Mouse (Mus musculus): ENCODE results near the gene Trmt13.
A peak's percentile ranks its signal among the peaks of the same experiment; 100 is the strongest.
"Not testable (repeated sequence)": the region's sequence is repeated elsewhere in the genome, so short reads cannot be mapped to it uniquely, and the experiment has no call there.

The Trmt13 gene

DNA sequence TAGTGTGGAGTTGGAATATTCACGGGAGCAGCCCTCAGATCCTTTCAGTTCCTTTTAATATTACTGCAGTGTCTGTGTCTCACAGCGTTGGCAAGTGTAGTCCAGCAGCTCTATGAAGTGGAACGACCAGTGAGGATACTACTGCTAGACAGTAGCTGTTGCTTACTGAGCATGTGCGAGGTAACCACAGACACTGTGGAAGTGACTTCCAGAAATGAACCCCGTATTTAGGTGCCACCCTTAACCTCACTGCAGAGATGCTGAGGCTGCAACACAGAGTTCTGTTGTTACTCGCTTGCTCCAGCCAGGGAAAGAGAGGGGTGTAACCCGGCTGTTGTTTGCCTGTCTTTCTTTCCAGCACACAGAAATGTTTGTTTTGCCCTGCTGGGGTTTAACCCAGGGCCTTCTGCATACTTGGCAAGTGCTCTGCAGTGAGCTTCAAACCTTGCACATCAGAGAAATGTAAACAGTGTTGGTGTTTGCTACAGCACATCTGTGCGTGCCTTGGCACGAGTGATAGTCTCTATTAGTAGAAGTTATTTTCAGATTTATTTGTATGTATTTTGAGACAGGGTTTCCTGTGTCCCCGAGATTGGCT lies at the start of gene Trmt13:
TSS of gene Trmt13 (minus strand) at position 293 of the 598 bp plus-strand sequence.
- no peak for DNase-seq

DNA sequence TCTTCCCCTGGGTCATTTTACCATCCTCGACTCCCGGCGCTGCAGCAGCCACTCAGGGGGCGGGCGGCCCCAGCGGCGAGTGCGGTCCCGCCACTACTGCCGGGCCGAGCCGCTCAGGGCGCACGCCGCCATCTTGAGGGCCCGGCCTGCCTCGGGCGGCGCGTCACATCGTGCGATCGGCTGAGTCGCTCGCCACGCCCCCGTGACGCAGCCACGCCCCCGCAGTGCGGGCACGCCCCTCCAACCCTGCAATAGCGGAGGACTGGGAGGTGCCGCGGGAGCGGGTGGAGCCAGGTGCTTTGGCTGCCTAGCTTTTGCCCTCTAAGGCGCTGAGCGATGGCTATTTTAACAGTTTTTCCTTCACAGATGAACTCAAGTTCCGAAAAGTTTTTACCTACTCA lies 48.1 kb upstream of the Trmt13 start, which contains the start of gene Mfsd14a:
TSS of gene Mfsd14a (minus strand) at position 215 of the 401 bp plus-strand sequence.
- DNase-seq: peak; percentile 98 to 99

DNA sequence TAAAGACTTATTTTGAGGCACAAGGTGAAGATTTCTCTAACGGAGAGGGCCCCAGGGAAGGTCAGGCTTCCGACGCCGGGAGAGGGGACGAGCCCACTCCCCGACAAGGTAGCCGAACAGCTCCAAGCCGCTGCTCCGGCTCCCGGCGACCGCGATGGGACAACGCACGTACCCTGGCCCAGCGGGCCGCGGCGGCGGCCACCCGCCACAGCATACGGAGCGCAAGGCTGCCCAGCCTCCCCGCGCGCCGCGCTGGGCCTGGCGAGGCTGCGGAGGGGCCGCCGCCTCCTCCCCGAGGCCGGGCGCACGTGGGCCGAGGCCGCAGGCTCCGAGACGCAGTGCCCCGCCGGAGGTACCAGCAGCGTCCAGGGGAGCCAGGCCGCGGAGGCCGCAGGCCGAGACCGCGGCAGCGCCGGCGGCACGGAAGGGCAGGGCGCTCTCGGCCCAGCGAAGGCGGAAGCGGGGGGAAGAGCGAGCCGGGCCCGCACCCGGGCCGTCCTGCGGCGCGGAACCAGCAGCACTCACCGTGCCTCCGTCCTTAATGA lies 47.6 kb upstream of the Trmt13 start:
- no peak for DNase-seq

DNA sequence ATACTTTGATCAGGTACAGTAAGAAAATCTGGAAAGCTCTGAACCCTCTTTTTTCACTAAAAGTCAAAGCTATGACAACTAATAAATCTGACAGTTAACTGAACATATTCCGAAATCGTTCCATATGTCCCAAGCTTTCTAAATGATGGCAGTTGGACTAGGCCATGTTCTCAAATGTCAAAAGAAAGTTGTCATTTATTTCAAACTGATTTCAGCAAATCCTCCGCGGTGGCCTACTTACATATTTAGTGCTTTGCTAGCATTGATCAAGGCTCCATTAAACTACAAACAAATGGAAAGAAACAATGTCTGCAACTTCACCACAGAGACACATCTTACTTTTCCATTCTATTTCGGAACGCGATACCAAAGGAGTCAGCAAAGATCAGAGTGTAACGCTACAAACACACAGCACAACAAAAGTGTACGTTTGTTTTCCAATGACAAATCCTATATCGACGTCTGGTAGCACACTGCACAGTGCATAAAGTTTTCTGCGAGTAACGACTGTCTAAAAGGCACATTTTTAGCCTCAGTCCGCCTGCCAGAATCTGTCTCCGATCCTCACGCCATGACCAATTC lies 47.0 kb upstream of the Trmt13 start:
- no peak for DNase-seq

DNA sequence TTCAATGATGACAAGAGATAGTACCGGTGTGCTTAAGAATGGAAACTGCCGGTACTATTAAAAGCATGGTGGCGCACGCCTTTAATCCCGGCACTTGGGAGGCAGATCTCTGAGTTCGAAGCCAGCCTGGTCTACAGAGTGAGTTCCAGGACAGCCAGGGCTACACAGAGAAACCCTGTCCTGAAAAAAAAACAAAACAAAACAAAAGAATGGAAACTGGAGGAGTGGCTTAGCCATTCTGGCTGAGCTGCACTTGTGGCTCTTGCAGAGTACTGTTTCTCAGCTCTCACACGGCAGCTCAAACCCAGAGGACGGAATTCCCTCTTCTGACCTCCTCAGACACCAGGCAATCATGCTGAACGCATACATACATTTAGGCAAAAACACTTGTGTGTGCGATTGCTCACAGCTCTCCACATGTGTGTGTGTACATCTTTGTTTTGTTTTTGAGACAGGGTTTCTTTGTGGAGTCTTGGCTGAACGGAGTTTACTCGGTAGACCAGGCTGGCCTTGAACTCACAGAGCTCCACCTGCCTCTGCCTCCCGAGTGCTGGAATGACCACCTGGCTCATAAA lies 45.6 kb upstream of the Trmt13 start:
- DNase-seq: no peak

DNA sequence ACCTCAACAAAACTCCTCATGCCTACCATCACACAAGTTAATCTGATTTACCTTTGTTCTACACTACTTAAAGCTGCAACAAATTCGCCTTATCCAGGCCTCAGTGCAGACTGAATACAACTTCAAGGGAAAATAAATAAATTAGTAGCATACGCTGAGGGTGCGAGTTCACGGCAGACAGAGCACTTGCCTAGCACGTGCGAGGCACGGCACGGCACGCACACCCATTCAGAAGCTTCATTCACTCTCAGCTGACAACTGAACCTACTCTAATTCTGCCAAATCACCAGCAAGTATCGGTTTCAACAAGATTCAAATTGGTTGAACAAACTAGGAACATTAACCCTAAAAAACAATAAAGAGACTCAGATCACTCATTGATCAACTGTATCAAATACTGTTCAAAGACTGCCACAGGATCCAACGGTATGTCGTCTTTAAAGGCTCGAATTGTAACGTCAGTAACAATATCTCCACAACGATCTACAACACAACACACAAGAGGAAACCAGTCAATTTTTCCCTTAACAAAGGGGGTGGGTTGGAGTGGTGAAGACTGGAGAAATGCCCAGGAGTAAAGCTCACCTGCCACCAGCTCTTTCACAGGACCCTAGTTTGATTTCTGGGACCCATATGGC lies 44.7 kb upstream of the Trmt13 start:
- no peak for DNase-seq

DNA sequence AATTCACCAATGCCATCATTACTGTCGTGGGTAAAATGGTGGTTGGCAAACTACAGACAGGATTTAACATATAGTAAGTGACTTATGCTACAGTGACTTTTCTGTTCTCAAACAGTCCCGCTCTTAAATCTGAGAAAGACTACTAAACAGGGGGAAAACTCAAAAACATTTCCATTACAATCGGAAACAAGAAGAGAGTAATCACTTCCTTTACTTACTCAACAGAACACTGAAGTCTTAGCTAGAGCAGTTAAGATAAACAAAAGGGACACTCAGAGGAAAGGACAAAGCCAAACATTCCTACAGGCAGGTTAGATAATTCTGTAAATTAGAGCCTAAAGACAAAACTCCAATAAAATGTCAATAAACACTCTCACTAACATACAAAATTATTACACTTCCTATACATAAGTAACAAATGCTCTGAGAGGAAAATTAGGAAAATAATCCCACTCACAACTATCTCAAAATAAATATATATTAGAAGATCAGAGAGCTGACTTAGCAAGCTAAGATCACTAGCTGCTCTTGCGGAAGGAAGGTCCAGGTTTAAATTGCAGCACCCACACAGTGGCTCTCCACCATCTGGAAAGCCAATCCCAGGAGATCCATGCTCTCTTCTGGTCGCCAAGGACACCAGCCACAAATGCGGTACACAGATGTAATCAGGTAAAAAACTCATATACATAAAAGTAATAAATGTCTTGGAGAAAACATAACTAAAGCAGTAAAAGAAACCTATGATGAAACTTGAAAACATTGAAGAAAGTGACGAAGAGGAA lies 42.0 kb upstream of the Trmt13 start:
- DNase-seq: no peak

DNA sequence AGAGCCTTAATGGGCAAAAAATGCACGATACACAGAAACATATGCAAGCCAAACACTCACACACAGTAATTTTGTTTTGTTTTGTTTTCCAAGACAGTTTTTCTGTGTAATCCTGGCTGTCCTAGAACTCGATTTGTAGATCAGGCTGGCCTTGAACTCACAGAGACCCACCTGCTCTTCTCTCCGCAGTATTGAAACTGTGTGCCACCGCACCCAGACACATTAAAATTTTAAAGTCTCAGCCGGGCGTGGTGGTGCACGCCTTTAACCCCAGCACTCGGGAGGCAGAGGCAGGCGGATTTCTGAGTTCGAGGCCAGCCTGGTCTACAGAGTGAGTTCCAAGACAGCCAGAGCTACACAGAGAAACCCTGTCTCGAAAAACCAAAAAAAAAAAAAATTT lies 39.7 kb upstream of the Trmt13 start:
- not testable (repeated sequence) for DNase-seq

DNA sequence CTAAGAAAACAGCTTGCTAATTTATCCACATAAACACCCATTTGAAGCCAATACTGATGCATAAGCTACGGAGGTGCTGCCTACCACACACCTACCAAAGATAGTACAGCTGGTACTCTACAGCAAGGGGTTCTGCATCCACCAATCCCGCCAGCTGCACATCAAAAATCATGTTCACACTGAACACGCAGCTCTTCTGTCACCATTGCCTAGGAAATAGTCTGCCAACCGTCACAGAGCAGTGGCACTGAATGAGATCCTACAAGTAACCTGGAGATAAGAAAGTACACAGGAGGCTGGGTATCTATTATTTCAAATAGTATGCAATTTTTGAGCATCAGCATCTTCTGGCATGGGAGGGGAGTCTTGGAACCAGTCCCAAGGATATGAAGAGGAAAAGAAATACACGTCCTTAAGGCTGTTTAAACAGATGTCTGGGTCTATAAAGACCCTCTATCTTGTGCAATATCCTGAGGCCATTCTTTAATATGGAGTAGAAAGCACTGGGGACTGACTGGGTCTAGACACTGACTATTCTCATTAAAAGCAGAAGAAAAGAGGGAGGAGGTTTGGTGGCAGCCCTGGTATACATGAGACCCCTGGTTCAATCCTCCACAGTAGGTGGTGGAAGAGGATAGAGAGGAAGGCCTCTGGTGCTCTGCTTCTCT lies 39.0 kb upstream of the Trmt13 start:
- DNase-seq: no peak

DNA sequence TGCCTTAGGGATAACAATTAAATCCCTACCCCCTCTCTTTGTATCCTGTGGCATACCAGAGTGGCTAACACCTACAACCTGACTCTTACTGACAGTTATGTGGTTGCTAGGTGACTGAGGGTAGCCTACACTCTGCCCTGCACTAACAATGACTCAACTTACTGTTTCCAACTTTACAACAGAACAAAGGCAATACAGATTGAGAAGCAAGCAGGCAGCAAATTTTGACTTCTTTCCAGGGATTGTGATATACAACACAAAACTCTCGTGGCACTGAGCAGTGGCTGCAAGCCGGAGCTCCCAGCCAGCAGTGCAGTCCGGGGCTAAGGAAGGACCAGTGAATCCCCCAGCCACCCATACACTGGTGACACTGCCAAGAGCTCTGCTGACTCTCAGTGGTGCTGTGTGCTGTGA lies 37.7 kb upstream of the Trmt13 start:
- DNase-seq: no peak

DNA sequence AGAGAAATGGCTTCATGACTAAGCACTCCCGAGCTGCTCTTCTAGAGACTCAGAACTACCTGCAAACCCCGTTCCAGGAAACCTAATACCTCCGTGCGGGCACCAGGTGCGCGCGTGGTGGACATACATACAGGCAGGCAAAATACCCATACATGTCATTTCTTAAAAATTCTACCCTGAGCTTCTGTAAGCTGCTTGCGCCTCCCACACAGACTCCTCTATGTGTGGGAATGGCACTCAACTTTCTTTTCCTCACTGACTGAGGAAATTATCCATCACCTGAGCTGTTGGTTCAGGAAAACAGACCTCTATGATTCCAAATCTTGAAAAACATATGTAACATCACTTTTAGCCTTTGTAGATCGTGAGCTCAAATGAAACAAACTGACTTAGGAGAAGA lies 36.3 kb upstream of the Trmt13 start:
- DNase-seq: no peak

DNA sequence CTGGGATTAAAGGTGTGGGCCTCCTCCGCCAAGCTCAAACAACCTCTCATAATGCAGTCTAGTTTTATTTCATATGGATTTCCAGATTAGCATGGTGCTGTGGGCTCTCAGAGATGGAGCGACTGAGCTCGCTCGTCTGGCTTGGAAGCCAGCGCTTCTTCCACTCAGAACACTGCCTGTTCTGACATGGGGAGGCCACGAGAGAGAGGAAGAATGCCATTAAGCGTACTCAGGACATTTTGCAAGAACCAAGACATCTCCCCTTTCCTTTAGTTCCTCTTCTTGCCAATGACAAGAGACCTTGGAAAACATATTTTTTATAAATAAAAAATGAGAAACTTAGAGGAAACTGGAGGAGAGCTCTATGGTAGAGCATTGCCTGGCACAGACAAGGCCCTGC lies 34.4 kb upstream of the Trmt13 start:
- no peak for DNase-seq

DNA sequence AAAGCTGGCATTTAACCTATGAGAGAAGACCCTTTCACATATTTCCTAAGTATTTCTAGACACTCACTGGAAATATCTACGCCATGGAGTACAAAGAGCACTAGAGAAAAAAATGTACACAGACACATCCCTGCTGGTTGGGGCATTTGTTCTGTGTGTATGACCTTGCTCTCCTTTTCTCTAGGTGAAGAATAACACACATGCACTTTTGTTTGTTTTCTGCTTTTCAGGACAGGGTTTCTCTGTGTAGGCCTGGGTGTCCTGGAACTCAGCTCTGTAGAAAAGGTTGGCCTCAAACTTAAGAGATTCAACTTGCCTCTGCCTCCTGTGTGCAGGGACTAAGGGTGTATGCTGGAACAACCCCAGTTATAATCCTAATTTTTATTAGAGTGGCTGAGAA lies 32.0 kb upstream of the Trmt13 start:
- no peak for DNase-seq

DNA sequence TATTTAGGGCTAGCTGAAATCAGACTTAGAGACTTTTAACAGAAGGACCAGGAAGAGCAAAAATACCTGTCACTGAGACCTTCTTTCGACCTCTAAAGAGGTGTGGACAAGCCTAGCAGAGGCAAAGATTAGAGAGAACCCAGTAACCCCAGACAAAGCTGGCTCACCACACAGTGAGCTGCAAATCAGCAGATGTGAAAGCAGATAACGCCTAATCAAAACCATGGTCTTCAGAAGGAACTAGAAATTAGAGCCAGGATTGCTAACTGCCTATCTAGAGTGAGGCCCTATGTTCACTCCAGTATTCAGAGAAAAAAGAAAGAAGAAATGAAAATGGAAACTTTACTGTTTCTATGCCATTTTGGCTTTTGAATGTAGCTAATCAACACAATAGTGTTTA lies 28.0 kb upstream of the Trmt13 start:
- DNase-seq: no peak

DNA sequence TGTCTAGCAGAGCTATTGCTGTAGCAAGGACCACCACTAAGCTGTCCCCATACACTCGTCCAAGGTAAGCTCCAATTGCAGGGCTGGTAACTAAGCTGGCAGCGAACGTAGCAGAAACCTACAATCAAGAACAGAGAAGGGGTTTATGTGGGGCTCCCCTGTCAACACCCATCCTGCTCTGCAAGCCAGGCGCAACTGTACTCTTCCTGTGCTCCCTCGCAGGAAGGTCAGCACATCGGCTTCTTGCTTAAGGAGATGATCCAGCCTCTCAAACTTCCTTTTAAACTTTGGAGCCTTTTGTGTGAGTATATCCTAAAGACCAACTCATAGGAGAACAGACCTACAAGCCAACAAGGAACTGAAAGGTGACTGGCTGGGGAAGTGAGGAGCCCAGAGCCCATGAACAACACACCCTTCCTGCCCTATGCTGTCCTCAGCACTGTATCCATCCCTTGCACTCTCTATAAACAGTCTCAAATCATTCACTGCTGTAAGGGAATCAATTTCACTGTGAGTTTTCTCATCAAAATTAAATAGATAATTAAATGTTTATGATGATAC lies 27.5 kb upstream of the Trmt13 start:
- DNase-seq: no peak

DNA sequence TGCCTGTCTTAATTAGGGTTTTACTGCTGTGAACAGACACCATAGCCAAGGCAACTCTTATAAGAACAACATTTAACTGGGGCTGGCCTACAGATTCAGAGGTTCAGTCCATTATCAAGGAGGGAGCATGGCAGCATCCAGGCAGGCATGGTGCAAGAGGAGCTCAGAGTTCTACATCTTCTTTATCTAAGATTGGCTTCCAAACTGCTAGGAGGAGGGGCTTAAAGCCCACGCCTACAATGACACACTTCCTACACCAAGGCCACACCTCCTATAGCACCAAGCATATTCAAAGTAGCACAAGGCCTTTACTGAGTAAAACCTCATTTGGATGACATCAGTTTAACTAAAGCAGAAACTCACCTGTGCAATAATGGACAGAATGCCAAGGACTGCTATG lies 25.6 kb upstream of the Trmt13 start:
- DNase-seq: no peak

DNA sequence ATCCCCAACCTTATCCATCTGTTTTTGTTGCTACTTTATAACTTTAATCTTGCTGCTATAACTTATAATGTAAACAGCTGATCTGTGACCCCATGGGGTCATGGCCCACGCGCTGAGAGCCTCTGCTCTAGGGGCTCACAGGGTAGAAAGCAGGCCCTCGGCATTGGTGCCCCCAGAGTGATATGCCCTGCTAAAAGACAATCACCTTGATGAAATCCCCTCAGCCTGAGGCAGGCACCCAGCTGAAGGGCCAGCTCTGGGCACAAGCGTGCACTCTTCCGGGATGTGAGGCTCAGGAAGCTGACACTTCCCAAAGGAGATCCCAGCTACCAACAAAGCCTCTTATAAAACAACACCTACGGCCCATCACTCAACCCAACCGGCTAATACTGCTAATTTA lies 24.2 kb upstream of the Trmt13 start:
- DNase-seq: no peak

DNA sequence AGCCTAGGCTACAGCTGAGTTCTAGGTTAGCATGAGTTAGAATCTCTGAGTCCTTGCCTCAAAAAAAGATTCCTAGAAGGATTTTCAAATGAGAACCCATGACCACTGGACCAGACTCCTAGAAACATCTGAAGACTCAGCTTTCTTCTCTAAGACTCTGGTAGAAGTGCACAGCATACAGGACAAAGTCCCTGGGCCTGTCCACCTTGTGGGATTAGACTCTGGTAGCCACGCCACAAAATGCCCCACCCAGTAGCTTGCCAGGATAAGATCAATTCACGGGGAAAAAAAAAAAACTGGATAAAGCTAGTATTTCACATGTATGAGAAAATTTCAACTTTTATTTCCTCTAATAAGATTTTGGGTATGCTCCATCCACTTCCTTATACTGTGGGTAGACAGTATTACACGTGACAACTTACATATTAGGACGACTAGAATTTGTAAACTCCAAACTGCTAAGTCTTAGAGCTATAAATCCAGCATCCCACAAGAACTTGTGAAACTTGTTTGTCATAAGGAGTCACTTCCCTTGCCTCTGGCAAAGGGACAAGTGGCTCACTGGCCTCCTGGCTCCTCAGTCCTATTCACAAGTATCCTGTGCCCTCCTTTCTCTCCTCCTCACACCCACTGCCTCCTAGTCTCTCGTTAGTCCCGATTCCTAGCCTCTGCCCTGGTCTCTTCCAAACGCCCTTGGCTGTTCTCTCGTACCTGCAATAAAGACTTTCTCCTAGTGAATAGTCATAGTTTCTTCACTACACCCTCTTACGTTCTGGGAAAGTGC lies 23.5 kb upstream of the Trmt13 start:
- DNase-seq: no peak

DNA sequence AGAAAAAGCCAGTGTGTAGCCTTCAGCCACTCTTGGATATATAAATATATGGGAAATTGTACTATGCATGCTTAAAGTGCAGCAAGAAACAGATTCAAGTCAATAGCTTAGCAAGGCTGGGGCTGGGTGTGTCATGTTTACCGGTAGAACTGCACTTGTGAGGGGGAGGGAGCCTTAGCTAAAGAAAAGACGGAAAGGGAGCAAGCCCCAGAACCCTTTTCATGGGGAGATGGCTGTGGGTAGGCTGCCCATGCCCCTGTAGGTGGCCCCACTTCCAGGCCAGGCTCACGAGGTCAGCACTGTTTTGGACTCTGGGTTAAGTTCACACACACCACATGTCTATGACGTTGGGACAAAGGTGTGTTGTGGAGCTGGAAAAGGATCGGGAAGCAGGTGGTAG lies 21.4 kb upstream of the Trmt13 start:
- no peak for DNase-seq

DNA sequence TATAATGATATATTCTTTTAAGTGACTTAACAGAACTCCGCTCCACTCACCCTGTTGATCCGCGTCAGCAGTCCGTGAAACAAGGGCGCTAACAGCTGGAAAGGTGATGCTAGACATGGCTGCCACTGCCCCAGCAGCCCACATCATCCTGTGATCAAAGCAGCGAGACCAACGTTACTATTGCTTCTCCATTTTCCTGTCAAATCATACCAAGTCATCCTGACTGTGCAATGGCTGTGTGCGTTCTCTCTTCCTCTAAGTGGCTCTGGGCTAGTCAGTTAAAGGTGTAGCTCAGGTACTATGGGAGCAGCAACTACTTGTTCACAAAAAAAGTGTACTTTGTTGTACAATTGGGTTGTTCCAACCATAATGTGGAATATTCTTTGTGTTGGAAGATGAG lies 20.5 kb upstream of the Trmt13 start:
- no peak for DNase-seq

DNA sequence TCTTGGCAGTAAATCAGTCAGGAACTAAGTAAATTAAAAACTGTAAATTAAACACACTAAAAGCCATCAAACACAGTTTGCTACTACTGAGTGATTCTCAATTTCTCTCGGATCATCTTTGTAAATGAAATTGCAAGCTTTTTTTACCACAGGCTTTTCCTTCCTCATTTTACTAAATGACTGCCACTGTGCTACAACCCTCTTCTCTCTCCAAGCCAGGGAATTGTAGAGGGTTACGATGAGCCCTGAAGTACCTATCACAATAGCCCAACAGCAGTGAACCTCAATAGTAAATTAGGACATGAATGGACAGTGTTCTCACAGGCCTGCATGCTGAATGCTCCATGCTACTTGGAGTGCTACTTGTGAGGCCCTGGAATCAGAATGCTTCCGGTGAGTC lies 19.7 kb upstream of the Trmt13 start:
- DNase-seq: no peak
